Mouse (Mus musculus) induced T-regulatory cell, adult 2 months (primary cell): ENCODE data around the gene Zfp385c.

Source experiments
- DNase-seq: peaks from one replicate; pipeline ENCODE4 v3.0.0-alpha.2; 2012; ENCODE audit warnings: low read depth

Zfp385c gene

DNA sequence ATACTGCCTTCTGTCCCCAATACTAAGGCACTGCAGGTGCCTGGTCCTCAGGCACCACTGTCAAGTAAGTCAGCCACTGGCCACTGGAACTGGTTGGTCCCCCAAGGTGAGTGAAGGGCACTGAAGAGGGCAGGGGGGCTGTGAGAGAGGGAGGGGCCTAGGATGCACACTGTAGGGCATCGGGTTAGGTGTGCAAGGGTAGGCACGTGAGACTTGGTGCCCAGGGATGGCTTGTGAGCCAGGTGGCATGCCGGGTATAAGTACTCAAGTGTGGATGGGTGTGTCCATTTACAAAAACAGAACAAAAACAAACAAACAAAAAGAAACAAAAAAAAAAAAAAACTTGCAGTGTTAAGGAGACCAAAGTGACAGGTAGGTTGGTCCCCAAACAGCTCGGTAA lies 3.8 kb downstream of the Zfp385c start:
- DNase-seq: no peak

GRCm38 (mm10) chr11:100687265-100687664 lies 5.0 kb downstream of the Zfp385c start:
- DNase-seq: no peak

- DNase-seq: no peak
Observed at GRCm38 (mm10) chr11:100685371-100685770, 6.9 kb downstream of the Zfp385c start.

DNA sequence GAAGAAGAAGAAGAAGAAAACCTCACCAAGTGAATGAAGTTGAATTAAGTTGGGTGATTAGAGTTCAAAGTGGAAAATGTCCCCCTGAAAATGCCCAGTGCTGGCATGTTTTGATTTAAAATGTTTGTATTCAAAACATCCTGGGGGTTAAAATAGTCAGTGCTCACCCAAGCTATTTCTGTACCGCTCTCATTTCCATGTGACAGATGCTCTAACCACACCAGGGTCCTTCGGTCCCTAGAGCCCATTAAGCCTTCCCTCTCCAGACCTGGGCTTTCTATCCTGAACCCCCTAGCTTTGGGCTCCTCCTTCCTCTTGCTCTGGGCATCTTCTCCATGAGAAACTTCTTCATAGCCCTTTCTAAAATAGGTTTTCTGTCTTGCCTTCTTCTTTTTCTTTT lies 8.2 kb downstream of the Zfp385c start:
- no peak for DNase-seq

DNA sequence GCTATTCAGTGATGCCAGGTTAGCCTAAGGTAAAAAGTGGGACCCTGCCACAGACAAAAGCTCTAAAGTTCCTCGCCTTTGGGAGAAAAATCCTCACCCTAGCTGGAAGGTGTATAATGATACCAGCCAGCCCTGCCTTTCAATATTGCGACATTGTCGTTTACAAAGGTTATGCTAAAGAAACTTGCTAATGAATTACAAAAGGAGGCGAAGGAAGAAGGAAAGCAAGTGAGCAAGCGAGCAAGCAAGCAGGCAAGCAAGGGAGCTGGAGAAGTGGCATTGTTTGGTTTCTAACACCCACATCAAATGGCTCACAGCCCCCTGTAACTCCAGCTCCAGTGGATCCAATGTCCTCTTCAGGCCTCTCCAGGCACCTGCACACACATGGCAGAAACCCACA lies 9.7 kb downstream of the Zfp385c start:
- no peak for DNase-seq

DNA sequence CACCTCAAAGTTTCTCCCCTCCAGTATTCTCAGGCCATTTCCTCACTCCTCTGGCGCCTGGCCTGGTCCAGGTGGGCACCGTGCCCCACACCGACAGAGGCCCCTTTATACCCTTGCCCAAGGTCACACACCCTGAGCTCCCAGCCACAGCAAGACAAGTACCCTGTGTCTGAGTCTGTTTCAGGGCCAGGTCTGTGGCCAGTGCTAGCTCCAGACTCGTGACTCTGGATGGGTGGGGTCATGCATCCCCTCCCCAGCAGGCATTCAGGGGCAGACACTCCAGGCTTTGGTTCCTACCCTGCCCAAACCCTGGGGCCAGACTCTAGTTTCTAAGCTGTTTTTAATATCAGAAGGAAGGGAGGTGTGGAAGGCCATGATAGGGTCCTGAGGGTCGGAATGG lies 10.4 kb downstream of the Zfp385c start:
- DNase-seq: no peak

GRCm38 (mm10) chr11:100677810-100678209 lies 14.4 kb downstream of the Zfp385c start:
- no peak for DNase-seq

DNA sequence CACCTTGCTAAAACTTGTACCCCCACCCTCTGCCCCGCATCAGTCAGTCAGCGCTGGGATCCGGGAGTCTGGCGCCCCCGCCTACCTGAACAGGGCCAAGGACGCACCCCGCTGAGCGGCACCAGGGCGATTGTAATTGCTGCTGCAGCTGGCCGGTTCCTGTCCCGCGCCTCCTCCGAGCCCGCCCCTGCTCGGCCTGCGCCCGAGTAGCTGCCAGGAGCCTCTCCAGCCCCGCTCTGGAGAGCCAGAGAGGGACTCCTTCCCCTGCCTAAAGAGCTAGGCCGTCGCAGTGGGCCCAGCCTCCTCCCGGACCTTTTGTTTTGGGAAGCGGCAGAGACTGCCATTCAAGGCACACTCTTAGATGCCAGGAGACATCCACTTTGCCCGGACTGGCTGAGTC lies 19.1 kb downstream of the Zfp385c start:
- no peak for DNase-seq

GRCm38 (mm10) chr11:100671956-100672355 lies 20.3 kb downstream of the Zfp385c start:
- no peak for DNase-seq

DNA sequence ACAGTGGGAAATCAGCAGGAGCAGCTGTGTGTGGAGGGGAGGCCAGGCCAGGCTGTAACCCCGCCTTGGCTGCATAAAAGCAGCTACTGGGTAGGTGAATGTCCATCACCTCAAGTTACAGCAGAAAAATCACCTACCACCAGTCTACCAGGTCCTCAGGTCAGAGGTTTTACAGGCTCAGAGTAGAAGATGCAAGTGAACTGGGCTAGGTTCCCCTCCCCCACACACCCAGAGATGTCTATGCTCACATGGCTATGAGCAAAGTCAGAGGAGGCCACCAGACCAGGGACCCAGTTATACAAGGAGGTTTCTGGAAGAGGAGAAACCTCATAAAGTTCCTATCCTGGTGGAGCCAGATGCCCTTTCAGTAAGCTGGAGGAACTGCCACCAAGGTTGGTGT lies 21.2 kb downstream of the Zfp385c start:
- no peak for DNase-seq

GRCm38 (mm10) chr11:100659806-100660205 lies 32.4 kb downstream of the Zfp385c start:
- no peak for DNase-seq

DNA sequence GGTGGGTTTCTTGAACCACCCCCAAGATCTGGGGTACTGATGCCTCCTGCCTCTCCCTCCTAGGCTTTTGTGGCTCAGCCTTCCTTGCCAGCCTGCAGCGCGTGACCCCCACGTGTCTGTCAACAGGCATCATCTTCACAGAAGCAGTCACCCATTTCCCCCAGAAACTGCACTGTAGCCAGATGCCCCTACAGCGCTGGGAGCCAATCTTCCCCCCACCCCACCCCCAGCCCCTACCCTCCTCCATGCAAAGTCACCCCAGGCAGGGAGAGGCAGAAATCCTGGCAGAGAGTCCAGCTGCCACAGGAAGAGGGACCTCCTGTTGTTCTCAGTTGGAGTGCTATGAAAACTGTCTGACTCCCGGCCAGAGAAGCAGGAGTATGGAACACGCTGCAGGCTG lies 35.8 kb downstream of the Zfp385c start:
- DNase-seq: no peak

GRCm38 (mm10) chr11:100655589-100655988 lies 36.7 kb downstream of the Zfp385c start:
- peak; percentile 42 for DNase-seq

- no peak for DNase-seq
Observed at GRCm38 (mm10) chr11:100651748-100652147, 40.5 kb downstream of the Zfp385c start.

GRCm38 (mm10) chr11:100651205-100651604 lies 41.0 kb downstream of the Zfp385c start:
- DNase-seq: no peak

DNA sequence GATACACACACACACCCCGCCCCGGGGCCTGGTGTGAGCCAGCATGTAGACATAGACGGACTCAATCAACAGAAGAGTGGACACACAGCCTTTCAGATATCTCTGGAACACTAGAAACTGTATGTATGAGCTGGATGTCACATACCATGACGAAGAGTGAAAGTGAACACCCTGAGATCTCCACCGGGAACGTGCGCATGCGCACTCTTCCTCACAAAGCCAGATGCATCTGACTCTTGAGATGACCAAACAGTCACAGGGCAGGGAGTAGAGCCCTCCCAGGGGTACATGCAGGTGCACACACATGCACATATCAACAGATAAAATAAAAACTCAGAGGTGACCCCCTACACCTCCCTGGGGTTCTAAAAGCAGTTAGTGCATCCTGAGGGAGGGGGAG lies 43.9 kb downstream of the Zfp385c start:
- DNase-seq: no peak

DNA sequence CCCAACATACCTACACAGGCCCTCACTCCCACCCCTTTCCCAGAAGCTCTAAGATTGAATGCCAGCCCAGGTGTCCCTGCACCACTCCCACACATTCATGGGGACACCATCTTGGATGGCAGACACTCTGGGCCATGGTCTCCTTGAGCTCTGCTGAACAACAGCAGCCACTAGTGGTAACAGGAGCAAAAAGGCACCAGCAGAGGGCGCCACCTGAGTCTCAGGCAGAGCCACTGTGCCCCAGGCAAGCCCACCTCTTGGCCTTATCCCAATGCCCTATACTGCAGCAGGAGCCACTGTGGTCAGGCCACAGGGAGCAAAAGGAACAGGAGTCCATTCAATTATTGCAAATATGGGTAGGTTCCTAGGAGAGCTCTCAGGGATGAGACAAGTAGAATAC lies 46.0 kb downstream of the Zfp385c start:
- peak; percentile 78 for DNase-seq

DNA sequence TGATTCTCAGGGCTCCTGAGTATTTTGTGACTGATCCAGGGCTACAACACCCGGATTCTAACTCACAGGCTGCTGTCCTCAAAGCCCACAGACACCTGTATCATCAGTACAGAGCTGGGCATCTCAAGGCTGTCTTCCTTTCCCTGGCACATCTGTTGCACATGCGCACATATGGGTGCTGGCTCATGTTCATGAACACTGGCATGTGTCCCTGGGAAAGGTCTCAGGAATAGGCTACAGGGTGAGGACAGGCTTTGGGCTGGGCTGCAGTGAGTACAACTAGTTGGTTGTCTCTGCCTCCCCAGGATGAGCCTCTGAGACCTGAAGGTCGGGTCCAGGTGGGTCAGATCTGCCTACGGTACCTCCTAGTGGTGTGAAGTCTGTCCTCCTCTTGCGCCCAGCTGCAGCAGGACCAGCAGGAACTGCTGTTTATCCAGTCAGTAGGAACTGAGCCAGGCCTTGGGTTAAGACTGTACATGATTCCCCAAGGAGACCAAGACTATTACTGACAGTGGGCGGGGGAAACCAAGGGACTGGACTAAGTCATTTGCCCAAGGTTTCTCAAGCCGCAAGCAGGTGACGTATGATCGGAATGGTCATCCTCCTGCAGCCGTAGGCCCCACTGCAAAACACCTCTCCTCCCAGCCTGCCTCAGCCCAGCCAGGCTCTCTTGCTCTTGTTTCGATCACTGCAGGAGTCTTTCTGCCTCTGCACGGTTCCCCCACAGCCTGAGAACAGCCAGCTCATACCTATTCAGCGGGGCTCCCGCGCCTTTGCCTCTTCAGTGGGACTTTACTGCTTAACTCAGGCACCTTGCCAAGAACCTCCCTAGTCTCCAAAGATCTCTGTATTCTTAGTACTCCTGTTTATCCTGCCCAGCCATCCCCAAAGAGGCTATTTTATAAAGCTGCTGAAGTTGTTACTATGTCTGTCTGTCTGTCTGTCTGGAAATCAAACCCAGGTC lies 48.4 kb downstream of the Zfp385c start:
- DNase-seq: no peak

DNA sequence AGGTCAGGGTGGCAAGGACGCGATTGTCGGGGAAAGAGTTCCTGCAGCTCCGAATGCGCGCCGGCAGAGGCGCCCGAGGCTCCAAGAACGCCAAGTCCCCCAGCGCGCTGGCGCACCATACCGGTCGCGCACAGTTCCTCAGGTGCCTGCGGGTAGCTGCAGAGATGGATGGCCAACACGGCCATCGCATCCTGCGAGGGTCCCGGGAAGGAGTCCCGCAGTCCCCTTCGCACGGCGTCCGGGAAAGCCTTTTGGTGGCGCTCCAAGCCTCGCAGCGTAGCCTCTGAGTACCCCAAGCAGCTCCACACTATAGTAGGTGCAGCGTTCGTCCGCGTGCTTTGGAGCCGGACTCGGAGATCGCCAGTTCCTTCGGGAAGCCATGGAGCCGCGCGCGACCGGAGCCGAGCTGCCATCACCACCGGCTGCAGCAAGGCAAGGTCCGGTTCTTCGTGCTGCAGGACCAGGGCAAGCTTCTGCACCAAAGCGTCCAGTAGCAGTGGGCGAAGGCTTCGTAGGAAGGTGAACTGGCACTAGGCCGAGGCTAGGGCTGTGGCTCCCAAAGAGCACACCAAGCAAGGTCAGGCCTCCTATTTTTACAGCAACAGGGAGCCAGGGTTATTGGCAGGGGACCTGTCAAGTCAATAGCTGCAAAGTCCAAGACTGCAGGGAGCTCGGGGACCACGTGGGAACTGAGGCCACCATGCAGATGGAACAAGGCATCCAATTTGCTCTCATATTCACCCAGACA lies 51.9 kb downstream of the Zfp385c start:
- DNase-seq: peak; percentile 48

GRCm38 (mm10) chr11:100634530-100634929 lies 57.7 kb downstream of the Zfp385c start:
- no peak for DNase-seq

DNA sequence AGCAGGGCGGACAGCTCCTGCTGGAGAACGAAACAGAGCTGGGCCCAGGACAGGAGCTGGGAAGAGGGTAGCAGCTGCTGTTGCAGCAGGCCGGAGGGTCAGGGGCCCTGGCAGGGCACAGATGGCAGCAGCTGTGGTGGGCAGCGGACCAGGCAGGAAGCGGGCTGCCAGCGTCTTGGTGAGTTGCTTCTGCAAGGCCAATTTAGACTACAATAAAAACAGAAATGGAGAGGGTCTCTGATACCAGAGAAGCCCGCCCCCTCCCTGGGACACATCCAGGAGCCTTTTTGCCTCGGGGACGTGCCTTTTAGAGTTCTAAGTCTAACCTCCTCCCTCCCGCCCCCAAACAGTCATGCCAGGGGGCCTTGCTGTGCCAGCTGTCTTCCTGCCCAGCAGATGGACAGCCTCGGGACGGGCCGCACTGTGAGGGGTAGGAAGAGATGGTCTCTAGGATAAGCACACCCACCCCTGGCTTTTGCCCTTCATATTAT lies 63.3 kb downstream of the Zfp385c start:
- DNase-seq: no peak

DNA sequence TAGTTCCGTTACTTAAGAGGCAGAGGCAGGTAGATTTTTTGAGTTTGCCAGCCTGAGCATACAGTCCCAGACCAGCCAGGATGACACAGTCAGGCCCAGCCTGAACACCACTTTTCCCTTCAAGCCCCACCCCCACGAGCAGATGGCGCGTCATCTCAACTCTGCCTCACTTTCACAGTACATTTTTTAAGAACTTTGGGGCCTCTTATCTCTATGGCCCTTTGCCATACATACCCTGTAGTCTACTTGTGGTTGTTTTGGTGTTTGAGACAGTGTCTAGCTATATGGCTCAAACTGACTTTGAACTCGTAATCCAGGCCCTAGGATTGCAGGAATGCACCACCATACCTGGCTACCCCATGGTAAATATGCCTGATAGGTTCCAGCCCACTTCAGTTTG lies 64.2 kb downstream of the Zfp385c start:
- no peak for DNase-seq

GRCm38 (mm10) chr11:100626701-100627195 lies 65.5 kb downstream of the Zfp385c start:
- peak; percentile 84 for DNase-seq
